Mouse (Mus musculus) bone marrow macrophage, adult 2 months (primary cell): ENCODE measurements at regions not wholly inside any gene's neighbourhood (a gene's known extent, or its start where the extent isn't known, plus 50 kb on each side); places are given as distances from the start of the nearest gene placed in this dataset.

Experiments
- CTCF ChIP-seq: IDR thresholded peaks from 2 replicates; pipeline ENCODE4 v1.5.1; 2012; ENCODE audit warnings: low read depth, mild to moderate bottlenecking, low read length, moderate library complexity
- POLR2A ChIP-seq: IDR thresholded peaks from 2 replicates; pipeline ENCODE4 v1.6.1; 2012; ENCODE audit warnings: mild to moderate bottlenecking, low read depth, low read length, borderline replicate concordance

DNA sequence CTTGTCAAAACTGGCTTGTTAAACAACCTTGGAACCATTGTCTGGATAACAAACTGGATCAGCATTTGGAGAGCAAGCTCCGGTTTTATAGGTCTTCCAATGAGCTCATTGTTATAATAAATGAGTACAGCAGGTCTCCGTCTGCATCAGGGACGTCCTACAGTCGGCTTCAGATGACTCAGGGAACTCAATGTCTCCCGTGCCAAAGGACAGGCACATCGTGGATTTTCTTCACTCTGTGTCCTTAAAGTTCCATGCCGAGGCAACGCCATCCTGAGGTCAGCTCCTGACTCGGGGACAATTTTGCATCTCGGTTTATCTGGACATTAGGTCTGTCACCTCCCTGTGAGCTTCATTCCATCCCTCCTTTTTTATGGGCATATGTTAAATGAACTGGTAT is 85.2 kb downstream of the Lyplal1 start:
- no peak for TF ChIP-seq POLR2A
- TF ChIP-seq CTCF, result no peak
